Mouse (Mus musculus) testis, adult 2 months (tissue): Measurements from ENCODE around the gene Auts2. TPM values are rescaled to one million over a fixed set of nuclear protein-coding genes. Genes with fewer than 3 reads are reported as not detected.

ENCODE experiments used
- H3K27ac ChIP-seq: fragments of 200-500 bp; 2 replicates; pipeline ENCODE4 v1.5.1; 2012; ENCODE audit warnings: low read depth, low read length; ENCODE audit not compliant: control insufficient read depth, insufficient read depth
- H3K27me3 ChIP-seq: fragments of 200-500 bp; 2 replicates; pipeline ENCODE4 v1.6.1; 2012; ENCODE audit warnings: mild to moderate bottlenecking, low read length, moderate library complexity; ENCODE audit not compliant: control insufficient read depth, insufficient read depth
- H3K36me3 ChIP-seq: fragments of 200-500 bp; 2 replicates; pipeline ENCODE4 v1.6.1; 2012; ENCODE audit warnings: mild to moderate bottlenecking, low read length; ENCODE audit not compliant: control insufficient read depth, insufficient read depth
- H3K4me1 ChIP-seq: fragments of 200-500 bp; 2 replicates; pipeline ENCODE4 v1.6.1; 2012; ENCODE audit warnings: low read length; ENCODE audit not compliant: control insufficient read depth, insufficient read depth
- H3K4me3 ChIP-seq: fragments of 200-500 bp; 2 replicates; pipeline ENCODE4 v1.5.1; 2012; ENCODE audit warnings: low read depth, mild to moderate bottlenecking, low read length, moderate library complexity, mixed read lengths; ENCODE audit not compliant: control insufficient read depth
- CTCF ChIP-seq: fragments of 200-500 bp; IDR thresholded peaks from 2 replicates; pipeline ENCODE4 v1.5.1; 2012; ENCODE audit warnings: low read depth, mild to moderate bottlenecking, inconsistent platforms, low read length, moderate library complexity; ENCODE audit not compliant: control insufficient read depth, insufficient read depth, insufficient replicate concordance
- POLR2A ChIP-seq: fragments of 200-500 bp; IDR thresholded peaks from 2 replicates; pipeline ENCODE4 v1.6.1; 2012; ENCODE audit warnings: low read depth, mild to moderate bottlenecking, inconsistent platforms, low read length, moderate library complexity; ENCODE audit not compliant: control insufficient read depth
- polyA plus RNA-seq: library from polyadenylated mRNA; depleted of rRNA; stranded (reverse); fragments of >200 nt; gene quantifications from 2 replicates; pipeline ENCODE4 v1.2.3, GENCODE M21; 2012

Gene Auts2
- polyA plus RNA-seq, 1 experiment, result 4.3 TPM

- H3K27ac ChIP-seq, result no peak overlapping the region
- H3K36me3 ChIP-seq, result no peaks in the 10 kb centered on the region
- H3K4me3 ChIP-seq, result no peak overlapping the region
- H3K27me3 ChIP-seq, result no peaks in the 10 kb centered on the region
- TF ChIP-seq POLR2A (no peak), CTCF (no peak)
- H3K4me1 ChIP-seq, result no peaks in the 10 kb centered on the region; the same call in 1 of the 2 replicates
Observed at GRCm38 (mm10) chr5:132195048-132195533, 348.1 kb downstream of the Auts2 start.

- H3K27me3 ChIP-seq, result no peaks in the 10 kb centered on the region
- no peak overlapping the region for H3K4me3 ChIP-seq
- H3K27ac ChIP-seq, result no peak overlapping the region
- TF ChIP-seq CTCF, result no peak
- no peak for TF ChIP-seq POLR2A
- no peaks in the 10 kb centered on the region for H3K36me3 ChIP-seq
- H3K4me1 ChIP-seq, result no peaks in the 10 kb centered on the region; the same call in 1 of the 2 replicates
Observed at GRCm38 (mm10) chr5:132190190-132190589, 353.0 kb downstream of the Auts2 start.

- Histone ChIP-seq H3K27me3 (no peaks in the 10 kb centered on the region), H3K4me1 (peaks cover 4% of the 10 kb centered on the region), H3K27ac (no peak overlapping the region), H3K36me3 (no peaks in the 10 kb centered on the region), H3K4me3 (no peak overlapping the region)
- TF ChIP-seq POLR2A, result no peak
- no peak for TF ChIP-seq CTCF
Observed at GRCm38 (mm10) chr5:132186659-132187058, 356.5 kb downstream of the Auts2 start.

- Histone ChIP-seq H3K27me3 (no peaks in the 10 kb centered on the region), H3K4me1 (peaks cover 4% of the 10 kb centered on the region), H3K4me3 (no peak overlapping the region), H3K36me3 (no peaks in the 10 kb centered on the region), H3K27ac (no peak overlapping the region)
- TF ChIP-seq CTCF (no peak), POLR2A (no peak)
Observed at GRCm38 (mm10) chr5:132186221-132186620, 356.9 kb downstream of the Auts2 start.

GRCm38 (mm10) chr5:132184395-132185095 is 358.6 kb downstream of the Auts2 start:
- Histone ChIP-seq H3K4me3 (no peak overlapping the region), H3K36me3 (no peaks in the 10 kb centered on the region), H3K27ac (no peak overlapping the region), H3K4me1 (peaks cover 4% of the 10 kb centered on the region), H3K27me3 (no peaks in the 10 kb centered on the region)
- TF ChIP-seq POLR2A (no peak), CTCF (no peak)

- Histone ChIP-seq H3K27me3 (no peaks in the 10 kb centered on the region), H3K27ac (no peak overlapping the region), H3K4me1 (peaks cover 4% of the 10 kb centered on the region), H3K4me3 (no peak overlapping the region), H3K36me3 (no peaks in the 10 kb centered on the region)
- TF ChIP-seq CTCF (no peak), POLR2A (no peak)
Observed at GRCm38 (mm10) chr5:132182077-132182476, 361.1 kb downstream of the Auts2 start.

GRCm38 (mm10) chr5:132170010-132170409 is 373.1 kb downstream of the Auts2 start:
- no peaks in the 10 kb centered on the region for H3K27me3 ChIP-seq

GRCm38 (mm10) chr5:132168805-132169204 is 374.3 kb downstream of the Auts2 start:
- no peaks in the 10 kb centered on the region for H3K4me1 ChIP-seq
- no peak overlapping the region for H3K27ac ChIP-seq

More at GRCm38 (mm10) chr5:132170010-132170409, 373.1 kb downstream of the Auts2 start:
- Histone ChIP-seq H3K27ac (no peak overlapping the region), H3K36me3 (no peaks in the 10 kb centered on the region), H3K4me3 (no peak overlapping the region), H3K4me1 (no peaks in the 10 kb centered on the region)
- no peak for TF ChIP-seq CTCF
- no peak for TF ChIP-seq POLR2A

More at GRCm38 (mm10) chr5:132168805-132169204, 374.3 kb downstream of the Auts2 start:
- Histone ChIP-seq H3K4me3 (no peak overlapping the region), H3K36me3 (no peaks in the 10 kb centered on the region), H3K27me3 (no peaks in the 10 kb centered on the region)
- TF ChIP-seq CTCF (no peak), POLR2A (no peak)
